Mouse (Mus musculus) heart, postnatal 14 days (tissue): ENCODE results near the gene Oas1f. TPM values are rescaled to one million over a fixed set of nuclear protein-coding genes. Genes with fewer than 3 reads are reported as not detected.
"Not testable (repeated sequence)": the region's sequence is repeated elsewhere in the genome, so short reads cannot be mapped to it uniquely, and the experiment has no call there.

Experiments
- DNase-seq, 2 experiments: peaks; one replicate each; pipeline ENCODE4 v3.0.0; 2021 to 2022
- intact Hi-C: fragments of 180-260 bp; cut with DNase I; formaldehyde crosslinking; loops from one replicate; pipeline ENCODE4 v1.15.1; 2025
- total RNA-seq, 2 experiments: library from RNA; stranded (reverse); gene quantifications; 2 replicates each; pipeline ENCODE4 v1.2.3; 2021

The Oas1f gene
- total RNA-seq, 2 experiments from 2014 or later = not detected

- no peak for DNase-seq
- intact Hi-C loops = no loop called here
Measured at GRCm38 (mm10) chr5:120870081-120870480, 22.9 kb downstream of the Oas1f start.

DNA sequence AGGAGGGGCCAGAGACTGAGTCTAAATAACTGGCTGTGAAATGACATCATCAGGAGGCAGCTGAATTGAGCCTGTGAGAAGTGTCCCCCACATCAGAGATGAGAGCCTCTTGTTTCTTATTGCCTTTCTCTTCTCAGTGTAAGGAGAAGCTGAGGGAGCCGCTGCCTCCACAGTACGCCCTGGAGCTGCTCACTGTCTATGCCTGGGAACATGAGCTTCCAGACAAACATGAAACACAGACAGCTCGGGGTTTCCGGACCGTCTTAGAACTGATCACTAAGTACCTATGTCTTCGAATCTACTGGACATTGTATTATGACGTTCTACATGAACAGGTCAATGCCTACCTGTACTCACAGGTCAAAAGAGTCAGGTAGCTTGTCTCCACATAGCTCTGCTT, 23.6 kb downstream of the Oas1f start:
- intact Hi-C loops = no loop called here
- no peak for DNase-seq

DNA sequence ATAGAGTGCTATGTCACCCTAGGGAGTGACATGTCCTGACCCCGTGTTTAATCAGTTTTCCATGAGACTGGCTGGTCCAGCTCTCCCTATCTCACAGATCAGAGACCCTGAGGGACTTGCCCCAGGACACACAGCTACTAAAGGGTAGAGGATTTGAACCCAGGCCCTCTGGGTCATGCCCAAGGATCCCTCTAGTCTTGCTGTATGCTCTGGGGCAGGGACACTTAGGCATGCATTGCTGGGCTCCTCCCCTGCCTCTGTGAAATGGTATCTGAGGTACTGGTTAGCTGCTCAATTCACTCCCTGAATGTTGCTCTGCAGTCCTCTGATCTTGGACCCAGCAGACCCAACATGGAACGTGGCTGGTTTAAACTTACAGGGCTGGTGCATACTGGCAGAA, 24.3 kb downstream of the Oas1f start:
- no peak for DNase-seq
- intact Hi-C loops = no loop called here

GRCm38 (mm10) chr5:120876839-120877238, 29.7 kb downstream of the Oas1f start:
- intact Hi-C loops, DNase-seq: not testable (repeated sequence)

DNA sequence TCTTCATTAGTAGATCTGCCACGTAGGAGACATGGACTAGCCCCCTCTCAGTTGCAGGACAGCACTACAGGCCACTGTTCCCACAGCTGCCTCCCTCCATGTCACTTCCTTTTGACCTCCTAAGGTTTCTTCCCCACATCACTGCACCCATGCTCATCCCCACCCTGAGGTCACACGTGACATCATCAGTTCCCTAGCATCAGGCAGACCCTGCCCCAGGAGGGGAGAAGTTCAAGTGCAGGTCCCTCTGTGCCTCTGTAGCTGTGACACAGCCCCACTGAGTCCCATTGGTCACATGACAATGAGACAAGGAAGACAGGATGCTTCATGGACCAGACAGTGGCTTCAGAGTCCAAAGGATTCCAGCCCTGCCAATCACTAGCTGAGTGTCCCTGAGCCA, 30.2 kb downstream of the Oas1f start:
- DNase-seq, intact Hi-C loops: not testable (repeated sequence)

DNA sequence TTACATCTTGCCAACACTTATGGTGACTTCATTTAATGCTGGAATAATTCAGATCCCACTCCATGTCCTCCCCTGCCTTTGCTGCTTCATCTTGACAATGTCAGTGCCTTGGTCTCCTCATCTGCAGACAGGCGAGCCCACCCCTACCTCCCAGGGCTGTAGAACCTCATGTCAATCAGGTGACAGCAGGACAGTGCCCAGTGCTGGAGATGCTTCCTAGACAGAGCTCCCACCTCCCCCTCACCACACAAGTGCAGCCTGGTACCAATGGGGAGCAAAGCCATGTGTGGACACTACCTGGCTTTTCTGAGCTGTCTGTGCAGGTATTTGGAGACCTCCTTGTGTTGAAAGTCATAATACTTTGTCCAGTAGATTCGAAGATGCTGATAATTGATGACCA, 31.6 kb downstream of the Oas1f start:
- intact Hi-C loops = loop anchor here (1.0 kb wide), 1 partner anchor 19 kb away; no protein-coding TSS in a partner anchor

DNA sequence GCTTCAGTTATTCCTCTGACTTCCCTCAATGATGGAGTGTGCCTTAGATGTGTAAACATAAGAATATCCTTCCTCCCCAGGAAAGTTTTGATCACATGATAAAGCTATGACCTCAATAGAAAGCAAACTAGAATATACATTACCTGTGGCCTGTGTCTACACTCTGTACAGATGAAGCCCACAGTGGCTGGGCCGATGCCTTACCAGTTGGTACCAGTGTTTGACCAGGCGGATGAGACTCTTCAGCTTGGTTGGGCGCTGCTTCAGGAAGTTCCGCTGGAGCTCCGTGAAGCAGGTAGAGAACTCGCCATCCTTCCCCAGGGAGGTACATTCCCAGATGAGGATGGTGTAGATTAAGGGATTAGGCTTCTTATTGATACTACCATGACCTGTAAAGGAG, 34.5 kb downstream of the Oas1f start:
- DNase-seq, intact Hi-C loops: not testable (repeated sequence)

More for the DNA sequence above, 31.6 kb downstream of the Oas1f start:
- not testable (repeated sequence) for DNase-seq

DNA sequence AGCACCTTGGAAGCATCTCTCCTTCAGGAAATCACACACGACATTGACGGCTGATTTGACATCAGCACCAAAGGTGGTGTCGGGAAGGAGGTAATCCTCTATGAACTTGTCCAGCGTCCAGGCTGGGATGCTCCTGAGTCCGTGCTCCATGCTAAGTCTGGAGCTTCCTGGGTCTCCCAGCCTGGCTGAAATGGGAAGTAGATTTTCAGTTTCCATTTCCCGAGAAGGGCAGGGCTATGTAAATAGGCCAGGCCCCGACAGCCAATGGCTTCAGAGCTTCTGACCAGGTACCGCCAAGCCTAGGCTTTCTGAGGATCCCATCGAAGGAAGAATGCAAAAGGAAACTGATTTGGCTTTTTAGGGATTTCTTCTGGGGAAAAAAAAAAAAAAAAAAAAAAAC, 40.2 kb downstream of the Oas1f start, which contains the start of gene Oas1g:
Oas1g (minus strand) TSS at position 201 of the 400 bp plus-strand sequence.
- DNase-seq = not testable (repeated sequence)
- intact Hi-C loops = loop anchor here (2.0 kb wide), 1 partner anchor 15 kb away; no protein-coding TSS in a partner anchor

GRCm38 (mm10) chr5:120887831-120888230, 40.7 kb downstream of the Oas1f start:
- intact Hi-C loops = loop anchor here (2.0 kb wide), 1 partner anchor 15 kb away; no protein-coding TSS in a partner anchor
- DNase-seq = no peak

- intact Hi-C loops, DNase-seq: not testable (repeated sequence)
Measured at GRCm38 (mm10) chr5:120888294-120888815, 41.2 kb downstream of the Oas1f start.

DNA sequence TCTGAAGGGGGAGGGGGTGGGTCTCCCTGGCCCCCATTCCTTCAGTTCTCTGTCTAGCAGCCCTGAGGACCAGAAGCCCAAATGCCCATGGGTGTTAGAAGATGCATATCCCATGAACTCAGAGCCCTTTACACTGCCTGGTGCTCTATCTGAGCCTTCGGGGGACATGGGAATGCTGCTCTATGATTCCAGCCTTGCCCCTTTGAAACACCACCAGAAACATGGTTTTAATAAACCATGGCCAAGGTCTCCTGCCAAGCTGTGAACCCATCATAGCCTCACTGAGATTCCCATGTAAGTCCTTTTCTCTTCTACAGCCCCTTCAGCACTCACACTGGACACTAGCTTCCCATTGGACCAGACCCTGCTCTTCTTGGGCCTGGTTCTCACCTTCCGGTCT, 42.9 kb downstream of the Oas1f start:
- intact Hi-C loops = no loop called here
- no peak for DNase-seq

GRCm38 (mm10) chr5:120890991-120891390, 43.8 kb downstream of the Oas1f start:
- DNase-seq = no peak
- intact Hi-C loops = no loop called here

GRCm38 (mm10) chr5:120891566-120892242, 44.5 kb downstream of the Oas1f start:
- intact Hi-C loops = loop anchor here (1.0 kb wide), 1 partner anchor 106 kb away; no protein-coding TSS in a partner anchor
- not testable (repeated sequence) for DNase-seq

DNA sequence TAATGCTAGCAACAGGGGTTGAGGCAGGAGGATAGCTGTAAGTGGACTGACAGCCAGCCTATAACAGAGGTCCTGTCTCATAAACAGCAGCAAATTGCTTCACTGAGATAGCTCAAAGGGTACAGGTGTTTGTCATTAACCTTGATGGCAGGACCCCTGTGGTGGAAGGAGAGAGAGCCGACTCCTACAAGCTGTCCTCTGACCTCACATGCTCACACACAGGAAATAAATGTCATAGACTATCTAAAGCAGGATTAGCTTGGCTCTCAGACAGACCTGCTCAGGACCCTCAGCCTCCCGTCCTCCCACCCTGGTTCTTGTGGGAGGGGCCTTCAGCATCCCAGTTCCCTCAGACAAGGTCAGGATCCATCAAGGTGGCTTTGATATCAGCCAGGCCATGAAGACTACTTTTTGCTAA, 45.1 kb downstream of the Oas1f start:
- intact Hi-C loops = loop anchor here (1.0 kb wide), 1 partner anchor 107 kb away; no protein-coding TSS in a partner anchor
- no peak for DNase-seq

- DNase-seq, intact Hi-C loops: not testable (repeated sequence)
Measured at GRCm38 (mm10) chr5:120893866-120894265, 46.7 kb downstream of the Oas1f start.

GRCm38 (mm10) chr5:120894692-120895091, 47.5 kb downstream of the Oas1f start:
- intact Hi-C loops, DNase-seq: not testable (repeated sequence)

DNA sequence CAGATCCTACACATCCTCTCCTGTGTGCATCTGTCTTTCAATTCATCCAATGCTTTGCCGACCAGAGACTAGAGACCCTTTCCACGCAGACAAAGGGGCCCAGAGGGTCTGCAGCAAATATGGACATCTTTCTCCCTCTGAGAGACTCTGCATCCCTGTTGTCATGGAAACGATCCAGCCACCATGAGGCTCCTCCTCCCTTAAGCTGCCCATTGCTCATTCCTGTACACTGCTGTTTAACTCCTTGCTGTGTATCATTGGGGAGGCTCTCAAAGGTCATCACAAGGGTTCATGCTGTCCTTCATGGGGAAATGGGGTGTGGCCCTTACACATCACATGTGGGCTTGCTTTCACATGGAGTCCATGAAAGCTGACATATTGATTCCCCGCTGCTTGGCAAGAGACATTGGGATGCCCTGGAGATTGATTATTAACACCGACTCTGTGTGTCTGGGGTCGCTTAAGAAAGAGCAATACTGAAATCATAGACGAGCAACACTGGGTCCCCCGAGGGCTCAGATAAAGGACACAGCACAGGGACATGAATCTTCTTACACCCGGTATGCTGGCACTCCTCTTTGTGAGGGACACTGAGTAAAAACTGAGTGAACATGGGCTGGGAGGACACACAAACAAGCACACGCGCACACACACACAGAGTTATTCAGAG, 48.2 kb downstream of the Oas1f start:
- intact Hi-C loops = no loop called here
- DNase-seq = no peak

DNA sequence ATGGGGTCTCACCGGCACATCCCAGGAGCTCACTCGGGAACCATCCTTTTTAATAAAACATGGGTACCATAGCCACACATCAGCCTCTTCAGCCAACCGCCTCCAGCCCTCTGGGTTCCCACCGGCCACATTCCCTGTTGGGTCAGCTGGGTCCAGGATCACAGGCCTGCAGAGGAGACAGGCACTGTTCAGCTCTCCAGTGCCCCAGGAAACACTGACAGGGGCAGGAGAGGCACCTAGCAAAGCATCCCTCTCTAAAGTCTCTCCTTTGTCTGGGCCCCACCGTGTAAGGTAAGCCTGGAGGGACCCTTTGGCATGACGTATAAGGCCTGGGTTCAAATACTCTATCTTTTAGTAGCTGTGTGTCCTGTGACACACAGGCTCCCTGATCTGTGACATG, 51.1 kb downstream of the Oas1f start:
- intact Hi-C loops = loop anchor here (1.0 kb wide), 1 partner anchor 19 kb away; no protein-coding TSS in a partner anchor

GRCm38 (mm10) chr5:120898726-120899125, 51.6 kb downstream of the Oas1f start:
- intact Hi-C loops = loop anchor here (1.0 kb wide), 1 partner anchor 19 kb away; no protein-coding TSS in a partner anchor
- no peak for DNase-seq

More for the DNA sequence above, 51.1 kb downstream of the Oas1f start:
- DNase-seq = no peak

GRCm38 (mm10) chr5:120900666-120901065, 53.5 kb downstream of the Oas1f start:
- no peak for DNase-seq
- intact Hi-C loops = no loop called here

GRCm38 (mm10) chr5:120902056-120902455, 54.9 kb downstream of the Oas1f start:
- intact Hi-C loops = loop anchor here (2.0 kb wide), 1 partner anchor 15 kb away; the partner anchor contains the start of gene Oas1g
- no peak for DNase-seq
